Mouse (Mus musculus): ENCODE measurements at regions not wholly inside any gene's neighbourhood (a gene's known extent, or its start where the extent isn't known, plus 50 kb on each side); places are given as distances from the start of the nearest gene placed in this dataset.

GRCm38 (mm10) chr9:41273839-41274271, 112.4 kb upstream of the Ubash3b start:
- DNase-seq = no peak

GRCm38 (mm10) chr9:41273171-41273781, 111.8 kb upstream of the Ubash3b start:
- no peak for DNase-seq

DNA sequence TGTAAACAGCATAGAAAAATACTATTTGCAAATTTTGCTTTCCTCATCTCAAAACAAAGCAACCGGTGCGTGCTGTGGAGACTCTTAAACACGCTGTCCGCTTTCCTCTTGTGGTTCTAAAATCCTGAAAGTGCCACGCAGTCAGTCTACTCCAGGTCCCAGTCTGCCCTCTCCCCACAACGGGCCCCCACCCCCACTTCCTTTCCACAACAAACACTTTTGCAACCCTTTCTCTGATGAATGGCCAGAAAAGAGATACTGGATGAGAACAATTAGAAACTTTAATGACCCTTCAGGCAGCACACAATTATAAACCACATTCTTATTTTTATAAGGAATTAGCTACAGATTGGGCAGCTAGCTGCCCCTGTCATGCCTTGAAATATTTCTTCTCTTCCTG, 111.1 kb upstream of the Ubash3b start:
- DNase-seq = no peak

DNA sequence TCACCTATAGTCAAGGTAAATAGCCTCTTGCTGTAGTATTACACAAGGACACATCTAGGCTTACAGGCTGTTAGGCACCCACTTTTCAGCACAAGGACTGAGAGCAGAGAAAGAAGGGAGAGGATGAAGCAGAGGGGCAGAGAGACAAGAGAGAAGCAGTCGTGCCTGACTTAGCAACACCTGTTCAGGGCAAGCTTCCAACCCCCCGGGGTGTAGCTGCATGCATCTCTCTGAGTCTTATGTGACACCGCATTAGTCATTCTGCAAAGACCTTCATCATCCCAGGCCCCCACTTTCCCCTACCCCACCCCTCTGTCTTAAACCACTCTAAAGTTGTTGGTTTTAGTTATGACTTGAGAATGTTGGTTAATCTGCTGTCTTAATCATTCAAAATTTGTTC, 106.6 kb upstream of the Ubash3b start:
- no peak for DNase-seq

DNA sequence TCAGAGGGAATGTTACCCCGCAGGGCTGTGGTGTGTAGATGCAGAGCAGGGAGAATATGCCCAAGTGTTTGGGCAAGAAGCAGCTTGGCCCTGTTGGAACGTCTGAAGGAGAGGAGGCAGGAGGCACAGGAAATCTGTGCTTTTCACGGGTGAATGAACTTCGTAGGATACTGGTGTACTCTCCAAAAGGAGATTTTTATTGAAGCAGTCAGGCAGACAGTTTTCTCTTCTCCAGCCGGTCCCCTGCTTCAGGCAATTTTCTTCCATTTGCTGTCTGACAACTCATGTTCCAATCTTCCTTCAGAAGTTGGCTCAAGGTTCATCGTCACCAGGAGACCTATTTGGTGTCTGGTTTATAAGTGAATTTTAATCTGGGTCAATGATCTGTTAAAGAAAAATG, 103.0 kb upstream of the Ubash3b start:
- DNase-seq = no peak

- DNase-seq = no peak
These were observed 95.7 kb upstream of the Ubash3b start for GRCm38 (mm10) chr9:41257244-41257643.

DNA sequence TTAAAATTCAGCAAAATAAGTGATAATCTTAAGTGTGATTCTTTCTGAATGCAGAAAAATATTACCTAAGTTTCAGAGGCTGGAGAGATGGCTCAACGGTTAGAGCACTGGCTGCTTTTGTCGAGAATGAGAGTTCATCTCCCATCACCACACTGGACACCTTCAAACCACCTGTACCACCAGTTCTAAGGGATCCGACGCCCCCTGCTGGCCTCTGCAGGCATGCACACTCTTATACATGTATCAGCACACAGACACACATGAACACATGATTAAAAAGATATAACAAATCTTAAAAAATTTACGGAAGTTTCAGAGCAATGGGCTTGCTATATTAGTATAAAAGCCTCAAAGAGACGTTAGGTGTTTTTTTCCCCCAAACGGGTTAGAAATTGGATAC, 80.9 kb upstream of the Ubash3b start:
- DNase-seq = no peak

DNA sequence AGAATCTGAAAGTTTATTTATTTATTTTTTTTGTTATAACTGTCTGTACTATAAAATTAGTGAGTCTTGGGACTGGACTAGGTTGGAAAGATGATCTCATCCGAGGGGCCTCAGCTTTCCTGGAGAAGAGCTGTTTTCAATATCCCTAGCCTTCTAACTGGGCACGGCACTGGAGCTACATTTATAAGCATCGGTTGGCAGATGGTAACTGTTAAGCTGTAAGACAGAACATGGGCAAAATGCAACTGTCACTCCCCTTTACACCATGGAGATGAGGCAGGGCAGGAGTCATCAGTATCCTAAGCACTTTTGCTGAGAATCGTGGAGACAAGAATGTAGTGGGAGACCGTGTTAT, 77.6 kb upstream of the Ubash3b start:
- DNase-seq = no peak

- no peak for DNase-seq
These were observed 77.0 kb upstream of the Ubash3b start for GRCm38 (mm10) chr9:41238395-41239096.

- no peak for DNase-seq
These were observed 75.8 kb upstream of the Ubash3b start for GRCm38 (mm10) chr9:41237265-41237664.

- no peak for DNase-seq
These were observed 67.7 kb upstream of the Ubash3b start for GRCm38 (mm10) chr9:41229225-41229582.

DNA sequence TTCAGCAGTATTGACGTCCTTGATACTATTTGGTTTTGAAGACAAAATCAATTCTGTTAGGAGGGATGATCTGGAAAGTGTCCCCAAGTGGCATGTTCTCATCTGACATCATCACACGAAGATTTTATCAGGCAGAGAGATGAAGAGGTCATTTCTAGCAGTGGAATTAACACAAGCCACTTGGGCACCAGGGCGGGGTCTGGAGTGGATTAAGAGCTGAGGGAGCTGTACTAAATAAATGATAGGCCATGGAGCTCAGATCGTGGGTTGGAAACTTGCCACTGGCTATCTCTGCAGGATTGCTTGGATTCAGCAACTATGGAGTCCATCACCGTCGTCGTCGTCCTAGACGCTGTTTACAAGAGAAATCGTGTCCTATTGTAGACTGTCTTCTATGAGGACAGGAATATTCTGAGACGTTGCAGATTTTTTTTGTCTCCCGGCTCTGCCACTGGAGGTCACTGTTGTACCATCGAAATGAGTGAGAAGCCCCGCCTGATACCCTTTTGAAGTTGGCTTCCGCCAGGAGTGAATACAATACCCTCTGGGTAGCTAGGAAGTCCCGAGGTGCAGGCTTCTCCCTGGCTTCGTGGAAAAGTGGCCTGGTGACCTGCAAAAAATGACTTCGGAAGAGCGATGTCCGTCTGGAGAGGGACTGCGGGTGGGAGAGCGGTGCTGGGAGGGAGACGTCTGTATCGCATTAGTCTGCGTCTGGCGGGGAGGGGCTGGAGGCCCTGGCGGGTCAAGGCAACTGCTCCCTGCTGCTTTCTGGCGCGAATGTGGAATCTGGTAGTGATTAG, 67.1 kb upstream of the Ubash3b start:
- peak; percentile 75 for DNase-seq

DNA sequence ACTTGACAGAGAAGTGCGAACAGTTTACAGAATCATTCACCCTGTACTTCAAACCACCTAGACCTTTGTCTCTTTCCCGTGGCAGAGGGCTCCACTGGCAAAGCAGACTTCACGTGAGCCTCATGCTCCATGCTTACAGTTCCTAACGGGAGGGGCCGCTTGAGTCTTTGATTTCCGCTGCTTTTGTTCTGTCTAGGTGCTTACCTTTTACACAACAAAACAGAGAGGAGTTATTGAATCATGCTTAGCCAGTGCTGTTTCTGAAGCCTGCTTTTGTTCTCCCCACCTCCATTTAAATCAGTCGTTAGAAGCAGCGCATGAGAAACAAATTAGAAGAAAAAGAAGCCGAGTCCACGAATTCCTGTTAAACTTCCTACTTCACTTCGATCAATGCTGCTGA, 61.9 kb upstream of the Ubash3b start:
- DNase-seq = no peak

DNA sequence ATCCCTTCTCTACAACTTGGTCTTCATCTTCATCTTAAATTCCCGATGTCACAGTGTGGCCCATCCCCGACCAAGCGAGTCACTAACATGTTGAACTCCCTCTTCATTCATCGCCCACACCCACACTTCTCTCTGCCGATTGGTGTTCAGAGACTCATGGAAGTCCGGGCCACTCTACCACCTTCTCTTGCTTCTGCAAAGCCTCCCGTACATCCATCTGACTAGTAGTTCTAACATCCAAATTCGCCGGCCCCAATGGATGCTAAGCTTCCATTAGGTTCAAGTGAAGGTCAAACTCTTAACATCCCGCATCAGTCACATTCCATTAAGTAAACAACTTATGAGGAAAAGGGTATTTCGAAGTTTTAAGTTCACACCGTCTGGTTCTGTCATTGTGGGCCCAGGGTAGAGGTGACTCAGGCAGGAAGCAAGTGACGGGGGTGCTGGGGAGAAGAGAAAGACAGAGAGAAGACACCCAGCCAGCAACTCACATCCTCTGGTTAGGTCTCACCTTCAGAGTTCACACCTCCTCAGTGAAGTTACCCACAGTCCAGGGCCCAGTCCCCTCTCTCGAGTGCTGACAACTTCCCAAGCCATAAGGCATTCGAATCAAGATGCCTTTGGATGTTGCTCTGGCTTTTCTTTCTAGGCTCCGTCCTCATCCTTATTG, 61.0 kb upstream of the Ubash3b start:
- DNase-seq = no peak

- no peak for DNase-seq
These were observed 59.8 kb upstream of the Ubash3b start for GRCm38 (mm10) chr9:41221110-41221790.

DNA sequence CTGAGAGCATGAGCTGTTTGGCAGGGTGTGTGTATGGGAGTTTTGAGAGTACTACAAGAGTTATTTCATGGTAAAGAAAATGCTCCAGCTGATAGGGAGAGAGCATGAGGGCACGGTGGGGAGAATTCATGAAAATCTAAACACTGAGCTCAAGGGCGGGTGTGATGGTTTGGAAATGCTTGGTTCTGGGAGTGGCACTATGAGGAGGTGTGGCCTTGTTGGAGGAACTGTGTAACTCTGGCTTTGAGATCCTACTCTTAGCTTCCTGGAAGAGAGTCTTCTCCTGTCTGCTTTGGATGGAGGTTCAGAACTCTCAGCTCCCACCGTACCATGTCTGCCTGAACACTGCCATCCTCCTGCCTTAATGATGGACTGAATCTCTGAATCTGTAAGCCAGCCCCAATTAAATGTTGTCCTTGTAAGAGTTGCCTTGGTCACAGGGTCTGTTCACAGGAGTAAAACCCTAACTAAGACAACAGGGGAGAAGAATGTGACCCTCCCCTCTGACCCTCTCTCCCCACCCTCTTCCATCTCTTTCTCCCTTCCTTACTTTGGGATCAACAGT, 58.7 kb upstream of the Ubash3b start:
- DNase-seq = no peak

DNA sequence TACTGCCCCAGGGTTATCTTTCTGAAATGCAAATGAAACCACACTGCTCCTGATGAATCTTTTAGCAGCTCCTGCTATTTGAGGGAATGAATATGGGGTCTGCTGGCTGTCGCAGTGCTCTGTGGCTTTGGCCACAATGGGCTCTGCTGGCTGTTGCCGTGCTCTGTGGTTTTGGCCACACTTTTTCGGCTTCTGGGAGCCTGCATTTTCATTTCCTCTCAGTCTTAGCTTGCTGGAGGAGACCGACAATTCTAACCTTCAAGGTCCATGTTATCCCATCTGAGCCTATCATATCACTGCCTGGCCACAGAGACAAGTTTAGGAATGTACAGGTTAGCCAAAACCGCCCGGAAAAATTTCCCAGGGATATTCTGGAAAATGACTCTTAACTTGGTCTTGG, 57.2 kb upstream of the Ubash3b start:
- DNase-seq = no peak

GRCm38 (mm10) chr9:41216248-41216647, 54.8 kb upstream of the Ubash3b start:
- DNase-seq = no peak

DNA sequence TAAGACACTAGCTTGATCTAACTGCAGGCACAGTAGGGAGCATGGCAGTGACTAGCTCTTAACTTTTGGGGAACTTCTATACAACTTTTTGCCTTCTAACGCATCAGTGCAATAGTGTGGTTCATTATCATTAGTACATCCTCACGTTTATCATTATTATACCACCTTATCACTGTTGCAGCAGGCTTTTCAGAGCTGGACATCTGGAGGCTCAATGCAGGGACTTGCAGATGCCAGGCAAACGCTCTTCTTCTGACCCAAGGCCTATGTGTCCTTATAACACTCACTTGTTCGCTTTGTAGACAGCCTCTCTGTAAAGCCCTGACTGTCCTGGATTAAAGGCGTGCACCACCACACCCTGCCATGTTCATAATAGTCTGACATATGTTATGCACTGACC, 53.5 kb upstream of the Ubash3b start:
- no peak for DNase-seq

GRCm38 (mm10) chr9:41212943-41213529, 51.5 kb upstream of the Ubash3b start:
- no peak for DNase-seq

DNA sequence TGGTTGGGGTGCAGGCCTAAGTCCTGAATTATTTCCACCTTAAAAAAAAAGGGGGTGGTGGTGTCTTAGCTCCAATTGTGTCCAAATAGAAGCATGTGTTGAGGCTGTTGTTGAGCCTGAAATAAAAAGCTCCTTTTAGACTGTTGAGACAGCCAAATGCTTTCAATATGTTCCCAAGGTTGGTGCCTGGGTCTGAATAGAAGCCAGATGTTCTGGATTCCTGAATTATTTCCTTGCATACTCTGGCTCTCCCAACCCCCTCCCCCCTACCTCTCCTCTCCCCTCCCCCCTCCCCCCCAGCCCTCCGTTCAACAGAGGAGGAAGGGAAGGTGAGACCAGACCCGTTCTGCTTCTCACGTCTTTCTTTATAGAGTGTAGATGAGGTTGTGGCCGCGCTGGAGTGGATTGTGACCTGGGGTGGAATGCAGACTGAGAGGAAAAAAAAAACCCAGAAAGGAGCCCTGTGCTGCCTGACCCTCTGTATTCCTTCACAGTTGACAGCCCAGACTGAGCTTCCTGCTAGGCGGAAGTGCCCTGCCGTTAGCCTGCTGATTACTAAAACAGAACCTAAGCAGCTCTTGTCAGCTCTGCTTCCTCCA, 50.9 kb upstream of the Ubash3b start:
- peak; percentile 69 for DNase-seq

GRCm38 (mm10) chr9:41211865-41212302, 50.4 kb upstream of the Ubash3b start:
- DNase-seq = no peak

All from kidney, adult 11 months (tissue).